In genomic region chr3:151366707-151367306, GRCm38 (mm10) we compare ENCODE assay signal across 23 mouse cellular contexts.
DNase-seq lines count a peak whose midpoint lies in the region; ATAC-seq lines count a peak whose summit lies in the region.
"Had no signal": no experiment of that assay in that cellular context is flagged by ENCODE, and none has a peak within 500 bp of the region (broad histone marks: within the 10 kb centered on the region; RNA-seq: fewer than 3 reads in every experiment).

No protein-coding gene starts in this region.

- no peak overlapping the region for H3K4me2 ChIP-seq in embryonic facial prominence, embryonic 13.5 days
- H3K4me2 ChIP-seq in hindbrain, embryonic 13.5 days = no peak overlapping the region
- no peak overlapping the region for H3K4me2 ChIP-seq in midbrain, embryonic 15.5 days
- H3K4me2 ChIP-seq: embryonic facial prominence, embryonic 12.5 days; heart, embryonic 13.5 days; limb, embryonic 13.5 days; liver, embryonic 15.5 days had no signal

- DNase-seq in embryonic facial prominence, embryonic 10.5 days (ENCODE audit: low spot score) = no peak
- DNase-seq in brain, adult 2 months (ENCODE audit: low read depth, low spot score) = peak; percentile 17
- DNase-seq in testis, postnatal 10 days (ENCODE audit: low spot score) = no peak
- DNase-seq in gastrocnemius, postnatal 25 days = no peak
- no peak for DNase-seq in cerebellum, adult 11-12 months
- DNase-seq: heart, adult 11 months; heart, postnatal 36 days; right cerebral cortex, postnatal 25 days; thymus, postnatal 25 days had no signal

- 0 out of 2 replicates have a peak overlapping the region, but pooled peaks have one; percentile 57 for H3K27ac ChIP-seq in embryonic facial prominence, embryonic 13.5 days
- no peak overlapping the region for H3K27ac ChIP-seq in embryonic facial prominence, embryonic 10.5 days (replicated peaks)
- no peak overlapping the region for H3K27ac ChIP-seq in hindbrain, embryonic 13.5 days
- H3K27ac ChIP-seq in midbrain, embryonic 15.5 days = no peak overlapping the region
- H3K27ac ChIP-seq: embryonic facial prominence, embryonic 12.5 days; heart, embryonic 13.5 days; kidney, postnatal 0 days; layer of hippocampus, adult 2 months; limb, embryonic 13.5 days; liver, embryonic 15.5 days; stomach, postnatal 0 days had no signal

- no peaks in the 10 kb centered on the region for H3K9me3 ChIP-seq in embryonic facial prominence, embryonic 13.5 days
- H3K9me3 ChIP-seq in embryonic facial prominence, embryonic 10.5 days = no peaks in the 10 kb centered on the region
- H3K9me3 ChIP-seq in hindbrain, embryonic 13.5 days = no peaks in the 10 kb centered on the region
- H3K9me3 ChIP-seq in midbrain, embryonic 15.5 days = no peaks in the 10 kb centered on the region
- H3K9me3 ChIP-seq: embryonic facial prominence, embryonic 12.5 days; limb, embryonic 13.5 days; liver, embryonic 15.5 days had no signal

- 76% methylated on average over 4 of the region's 4 CpGs for WGBS in embryonic facial prominence, embryonic 13.5 days
- 74% methylated on average over 4 of the region's 4 CpGs for WGBS in embryonic facial prominence, embryonic 10.5 days
- WGBS in hindbrain, embryonic 13.5 days = 75% methylated on average over 4 of the region's 4 CpGs
- 63% methylated on average over 4 of the region's 4 CpGs for WGBS in midbrain, embryonic 15.5 days

- H3K9ac ChIP-seq in embryonic facial prominence, embryonic 13.5 days = no peak overlapping the region
- no peak overlapping the region for H3K9ac ChIP-seq in hindbrain, embryonic 13.5 days
- H3K9ac ChIP-seq in midbrain, embryonic 15.5 days = no peak overlapping the region
- H3K9ac ChIP-seq: embryonic facial prominence, embryonic 12.5 days; heart, embryonic 13.5 days; limb, embryonic 13.5 days; liver, embryonic 15.5 days had no signal

- no peaks in the 10 kb centered on the region for H3K27me3 ChIP-seq in embryonic facial prominence, embryonic 13.5 days
- no peaks in the 10 kb centered on the region for H3K27me3 ChIP-seq in embryonic facial prominence, embryonic 10.5 days (replicated peaks; ENCODE audit: low read depth, poor library complexity, severe bottlenecking)
- H3K27me3 ChIP-seq in hindbrain, embryonic 13.5 days = no peaks in the 10 kb centered on the region
- H3K27me3 ChIP-seq in midbrain, embryonic 15.5 days (replicated peaks) = no peaks in the 10 kb centered on the region
- H3K27me3 ChIP-seq: CH12.LX; embryonic facial prominence, embryonic 12.5 days; heart, embryonic 13.5 days; limb, embryonic 13.5 days; liver, embryonic 15.5 days had no signal

- H3K36me3 ChIP-seq in embryonic facial prominence, embryonic 13.5 days = no peaks in the 10 kb centered on the region
- no peaks in the 10 kb centered on the region for H3K36me3 ChIP-seq in embryonic facial prominence, embryonic 10.5 days (replicated peaks)
- no peaks in the 10 kb centered on the region for H3K36me3 ChIP-seq in hindbrain, embryonic 13.5 days
- H3K36me3 ChIP-seq in midbrain, embryonic 15.5 days (replicated peaks) = no peaks in the 10 kb centered on the region
- H3K36me3 ChIP-seq: embryonic facial prominence, embryonic 12.5 days; heart, embryonic 13.5 days; limb, embryonic 13.5 days; liver, embryonic 15.5 days had no signal

- no peak for ATAC-seq in embryonic facial prominence, embryonic 13.5 days (ENCODE audit: insufficient number of reproducible peaks, insufficient read depth, low FRiP score, low TSS enrichment, low read depth)
- peak; percentile 50 for ATAC-seq in hindbrain, embryonic 13.5 days (ENCODE audit: low FRiP score)
- ATAC-seq in midbrain, embryonic 15.5 days (replicated peaks) = peak; percentile 62
- ATAC-seq: intestine, embryonic 16.5 days; lung, postnatal 0 days had no signal

- H3K4me3 ChIP-seq in embryonic facial prominence, embryonic 13.5 days = no peak overlapping the region
- no peak overlapping the region for H3K4me3 ChIP-seq in embryonic facial prominence, embryonic 10.5 days
- H3K4me3 ChIP-seq in hindbrain, embryonic 13.5 days = no peak overlapping the region
- H3K4me3 ChIP-seq in midbrain, embryonic 15.5 days = no peak overlapping the region
- H3K4me3 ChIP-seq: embryonic facial prominence, embryonic 12.5 days; heart, embryonic 13.5 days; layer of hippocampus, adult 2 months; limb, embryonic 13.5 days; liver, embryonic 15.5 days; myocyte had no signal

- peaks cover 8% of the 10 kb centered on the region for H3K4me1 ChIP-seq in embryonic facial prominence, embryonic 13.5 days
- H3K4me1 ChIP-seq in embryonic facial prominence, embryonic 10.5 days = peaks cover 12% of the 10 kb centered on the region
- peaks cover 8% of the 10 kb centered on the region for H3K4me1 ChIP-seq in hindbrain, embryonic 13.5 days (replicated peaks)
- peaks cover 8% of the 10 kb centered on the region; the same call in 1 of the 2 replicates for H3K4me1 ChIP-seq in midbrain, embryonic 15.5 days
- H3K4me1 ChIP-seq: embryonic facial prominence, embryonic 12.5 days; heart, embryonic 13.5 days; limb, embryonic 13.5 days; liver, embryonic 15.5 days had no signal
